Mouse (Mus musculus): ENCODE measurements around the gene Eya2.
A peak's percentile ranks its signal among the peaks of the same experiment; 100 is the strongest.
"Not testable (repeated sequence)": the region's sequence is repeated elsewhere in the genome, so short reads cannot be mapped to it uniquely, and the experiment has no call there.

Gene Eya2

GRCm38 (mm10) chr2:165786467-165786866 is 191.6 kb downstream of the Eya2 start:
- no peak for DNase-seq

- DNase-seq = peak; percentile 96
Observed at GRCm38 (mm10) chr2:165788005-165788404, 193.2 kb downstream of the Eya2 start.

- no peak for DNase-seq
Observed at GRCm38 (mm10) chr2:165788796-165789195, 194.0 kb downstream of the Eya2 start.

GRCm38 (mm10) chr2:165789667-165790066 is 194.8 kb downstream of the Eya2 start:
- DNase-seq = no peak

GRCm38 (mm10) chr2:165791026-165791425 is 196.2 kb downstream of the Eya2 start:
- no peak for DNase-seq

- no peak for DNase-seq
Observed at GRCm38 (mm10) chr2:165791657-165792056, 196.8 kb downstream of the Eya2 start.

GRCm38 (mm10) chr2:165792431-165793282 is 197.8 kb downstream of the Eya2 start:
- no peak for DNase-seq

GRCm38 (mm10) chr2:165793283-165793638 is 198.4 kb downstream of the Eya2 start:
- no peak for DNase-seq

- DNase-seq = no peak
Observed at GRCm38 (mm10) chr2:165797876-165798275, 203.0 kb downstream of the Eya2 start.

- DNase-seq = not testable (repeated sequence)
Observed at GRCm38 (mm10) chr2:165800174-165800573, 205.3 kb downstream of the Eya2 start.

GRCm38 (mm10) chr2:165808179-165808975 is 213.5 kb downstream of the Eya2 start:
- DNase-seq = no peak

- DNase-seq = no peak
Observed at GRCm38 (mm10) chr2:165809091-165809490, 214.3 kb downstream of the Eya2 start.

- no peak for DNase-seq
Observed at GRCm38 (mm10) chr2:165809901-165810477, 215.2 kb downstream of the Eya2 start.

GRCm38 (mm10) chr2:165811536-165811935 is 216.7 kb downstream of the Eya2 start:
- peak; percentile 46 for DNase-seq

GRCm38 (mm10) chr2:165812889-165813288 is 218.1 kb downstream of the Eya2 start:
- DNase-seq = no peak

GRCm38 (mm10) chr2:165815103-165815880 is 220.5 kb downstream of the Eya2 start:
- DNase-seq = no peak

GRCm38 (mm10) chr2:165817437-165817836 is 222.6 kb downstream of the Eya2 start:
- no peak for DNase-seq

- no peak for DNase-seq
Observed at GRCm38 (mm10) chr2:165818570-165818969, 223.7 kb downstream of the Eya2 start.

- peak; percentile 58 for DNase-seq
Observed at GRCm38 (mm10) chr2:165818985-165819948, 224.4 kb downstream of the Eya2 start.

GRCm38 (mm10) chr2:165820073-165820472 is 225.2 kb downstream of the Eya2 start:
- DNase-seq = no peak

- no peak for DNase-seq
Observed at GRCm38 (mm10) chr2:165820504-165821095, 225.8 kb downstream of the Eya2 start.
